Mouse (Mus musculus): ENCODE measurements at regions not wholly inside any gene's neighbourhood (a gene's known extent, or its start where the extent isn't known, plus 50 kb on each side); places are given as distances from the start of the nearest gene placed in this dataset.
A peak's percentile ranks its signal among the peaks of the same experiment; 100 is the strongest.

- DNase-seq (ENCODE audit: low spot score): no peak
- Histone ChIP-seq H3K36me3 (ENCODE audit: control insufficient read depth, insufficient read depth, low read length) (no peaks in the 10 kb centered on the region), H3K4me3 (replicated peaks; ENCODE audit: low read length) (peak overlapping the region; percentile 36; the same call in 1 of the 2 replicates), H3K4me2 (replicated peaks; ENCODE audit: low read depth, low read length, severe bottlenecking) (no peak overlapping the region; the same call in 1 of the 2 replicates), H3K27ac (replicated peaks; ENCODE audit: low read depth, low read length) (no peak overlapping the region), H3K4me1 (ENCODE audit: control insufficient read depth, insufficient read depth, low read length) (peaks cover 4% of the 10 kb centered on the region; the same call in 1 of the 2 replicates), H3K9me3 (ENCODE audit: control insufficient read depth, low read length) (no peaks in the 10 kb centered on the region), H3K27me3 (ENCODE audit: control insufficient read depth, insufficient read depth, low read length) (no peaks in the 10 kb centered on the region), H3K9ac (ENCODE audit: low read depth, low read length, severe bottlenecking) (no peak overlapping the region)
- no peak for ATAC-seq (ENCODE audit: low FRiP score, low read depth)
- no peak for TF ChIP-seq POLR2A (IDR thresholded peaks at IDR 0.05; ENCODE audit: borderline replicate concordance, extremely low read depth, insufficient read depth, insufficient read length)
- 63% methylated on average over 7 of the region's 7 CpGs for WGBS
Observed at GRCm38 (mm10) chr8:30915127-30915526, 2513.4 kb upstream of the 5930422O12Rik start.

GRCm38 (mm10) chr8:30915601-30916171 is 2512.8 kb upstream of the 5930422O12Rik start:
- peaks cover 4% of the 10 kb centered on the region; the same call in 1 of the 2 replicates for H3K4me1 ChIP-seq (ENCODE audit: control insufficient read depth, insufficient read depth, low read length)
- peak overlapping the region; percentile 36 for H3K4me3 ChIP-seq (replicated peaks; ENCODE audit: low read length)
- ATAC-seq (ENCODE audit: low FRiP score, low read depth) (peak; percentile 57), DNase-seq (ENCODE audit: low spot score) (peak; percentile 47)
- no peaks in the 10 kb centered on the region for H3K9me3 ChIP-seq (ENCODE audit: control insufficient read depth, low read length)
- no peak overlapping the region for H3K27ac ChIP-seq (replicated peaks; ENCODE audit: low read depth, low read length)
- no peak for TF ChIP-seq POLR2A (IDR thresholded peaks at IDR 0.05; ENCODE audit: borderline replicate concordance, extremely low read depth, insufficient read depth, insufficient read length)
- H3K4me2 ChIP-seq (replicated peaks; ENCODE audit: low read depth, low read length, severe bottlenecking): peak overlapping the region; percentile 80
- peak overlapping the region; percentile 55 for H3K9ac ChIP-seq (ENCODE audit: low read depth, low read length, severe bottlenecking)
- H3K36me3 ChIP-seq (ENCODE audit: control insufficient read depth, insufficient read depth, low read length): no peaks in the 10 kb centered on the region
- 13% methylated on average over 13 of the region's 13 CpGs for WGBS
- no peaks in the 10 kb centered on the region for H3K27me3 ChIP-seq (ENCODE audit: control insufficient read depth, insufficient read depth, low read length)

- peak; percentile 9 for DNase-seq (ENCODE audit: low spot score)
- 6% methylated on average over 12 of the region's 12 CpGs for WGBS
- H3K9ac ChIP-seq (ENCODE audit: low read depth, low read length, severe bottlenecking): peak overlapping the region; percentile 55
Observed at GRCm38 (mm10) chr8:30916184-30916751, 2512.2 kb upstream of the 5930422O12Rik start.

DNA sequence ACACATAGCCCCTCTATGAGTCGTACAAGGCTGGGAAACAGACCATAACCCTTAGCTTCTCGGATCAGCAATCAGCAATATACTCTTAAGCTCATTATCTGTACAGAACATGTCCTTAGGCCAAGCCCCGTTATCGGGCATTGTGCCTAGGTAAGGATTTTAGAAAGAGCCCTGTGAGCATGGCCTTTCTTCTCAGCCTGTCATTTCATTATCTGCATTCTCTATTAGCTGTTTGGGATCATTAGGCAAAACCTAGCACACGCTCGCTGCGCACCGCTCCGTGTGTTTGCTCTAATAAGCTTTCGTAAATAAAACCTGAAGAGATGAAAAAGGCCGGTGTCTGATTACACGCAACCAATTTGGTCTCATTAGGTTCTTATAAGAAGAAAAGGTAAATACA is 2507.1 kb upstream of the 5930422O12Rik start:
- H3K9ac ChIP-seq (ENCODE audit: low read depth, low read length, severe bottlenecking): no peak overlapping the region
- no peaks in the 10 kb centered on the region for H3K9me3 ChIP-seq (ENCODE audit: control insufficient read depth, low read length)
- no peak overlapping the region for H3K4me2 ChIP-seq (replicated peaks; ENCODE audit: low read depth, low read length, severe bottlenecking)
- TF ChIP-seq POLR2A (IDR thresholded peaks at IDR 0.05; ENCODE audit: borderline replicate concordance, extremely low read depth, insufficient read depth, insufficient read length): no peak
- H3K36me3 ChIP-seq (ENCODE audit: control insufficient read depth, insufficient read depth, low read length): no peaks in the 10 kb centered on the region
- DNase-seq (ENCODE audit: low spot score): no peak
- H3K4me3 ChIP-seq (replicated peaks; ENCODE audit: low read length): no peak overlapping the region
- no peak for ATAC-seq (ENCODE audit: low FRiP score, low read depth)
- H3K27me3 ChIP-seq (ENCODE audit: control insufficient read depth, insufficient read depth, low read length): no peaks in the 10 kb centered on the region
- no peak overlapping the region for H3K27ac ChIP-seq (replicated peaks; ENCODE audit: low read depth, low read length)
- WGBS: 63% methylated on average over 12 of the region's 12 CpGs
- no peaks in the 10 kb centered on the region for H3K4me1 ChIP-seq (ENCODE audit: control insufficient read depth, insufficient read depth, low read length)

More at GRCm38 (mm10) chr8:30916184-30916751, 2512.2 kb upstream of the 5930422O12Rik start:
- H3K4me2 ChIP-seq (replicated peaks; ENCODE audit: low read depth, low read length, severe bottlenecking): peak overlapping the region; percentile 80
- peaks cover 4% of the 10 kb centered on the region; the same call in 1 of the 2 replicates for H3K4me1 ChIP-seq (ENCODE audit: control insufficient read depth, insufficient read depth, low read length)
- H3K27me3 ChIP-seq (ENCODE audit: control insufficient read depth, insufficient read depth, low read length): no peaks in the 10 kb centered on the region
- no peak for TF ChIP-seq POLR2A (IDR thresholded peaks at IDR 0.05; ENCODE audit: borderline replicate concordance, extremely low read depth, insufficient read depth, insufficient read length)
- peak overlapping the region; percentile 36 for H3K4me3 ChIP-seq (replicated peaks; ENCODE audit: low read length)
- no peaks in the 10 kb centered on the region for H3K9me3 ChIP-seq (ENCODE audit: control insufficient read depth, low read length)
- H3K36me3 ChIP-seq (ENCODE audit: control insufficient read depth, insufficient read depth, low read length): no peaks in the 10 kb centered on the region
- no peak overlapping the region for H3K27ac ChIP-seq (replicated peaks; ENCODE audit: low read depth, low read length)
- ATAC-seq (ENCODE audit: low FRiP score, low read depth): no peak

DNA sequence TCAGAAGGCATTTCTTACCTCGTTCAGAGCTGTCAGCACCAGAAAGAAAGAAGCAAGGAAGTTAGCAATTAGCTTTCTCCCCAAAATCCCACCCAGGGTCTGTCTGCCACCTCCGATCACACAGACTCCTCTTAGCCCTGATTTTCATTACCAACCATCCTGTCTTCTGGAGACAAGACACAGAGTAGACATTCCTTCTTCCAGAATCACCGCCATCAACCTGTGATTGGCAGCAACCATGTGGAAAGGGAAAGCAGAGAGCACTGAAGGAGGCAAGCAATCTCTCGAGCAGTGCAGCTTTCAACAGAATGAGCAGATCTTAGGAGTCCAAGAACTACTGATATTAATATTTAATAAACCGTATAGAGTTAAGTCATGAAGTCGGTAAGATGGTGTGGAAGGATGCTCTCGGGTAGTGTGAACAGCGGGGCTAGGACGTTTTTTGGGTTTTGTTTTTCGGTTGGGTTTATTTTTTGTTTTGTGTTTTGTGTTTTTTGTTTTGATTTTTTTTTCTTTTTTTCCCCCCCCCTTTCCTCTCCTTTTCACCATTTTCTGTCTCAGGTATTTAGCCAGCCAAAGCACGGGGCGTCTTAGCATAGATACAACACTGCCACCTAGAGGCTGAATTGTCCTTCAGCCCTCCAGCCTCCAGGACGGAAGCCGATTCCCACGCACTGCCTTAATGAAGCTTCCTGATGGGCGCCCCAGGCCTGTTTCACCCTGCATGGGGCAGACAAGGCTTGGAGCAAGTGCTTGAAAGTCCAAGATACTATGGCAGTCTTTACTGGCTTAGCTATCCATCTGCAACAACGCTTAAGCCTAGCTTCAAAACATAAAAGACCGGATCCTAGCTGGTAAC is 2505.0 kb upstream of the 5930422O12Rik start:
- H3K4me1 ChIP-seq (ENCODE audit: control insufficient read depth, insufficient read depth, low read length): no peaks in the 10 kb centered on the region
- H3K4me3 ChIP-seq (replicated peaks; ENCODE audit: low read length): no peak overlapping the region
- no peak for TF ChIP-seq POLR2A (IDR thresholded peaks at IDR 0.05; ENCODE audit: borderline replicate concordance, extremely low read depth, insufficient read depth, insufficient read length)
- H3K4me2 ChIP-seq (replicated peaks; ENCODE audit: low read depth, low read length, severe bottlenecking): peak overlapping the region; percentile 41
- no peaks in the 10 kb centered on the region for H3K27me3 ChIP-seq (ENCODE audit: control insufficient read depth, insufficient read depth, low read length)
- H3K9ac ChIP-seq (ENCODE audit: low read depth, low read length, severe bottlenecking): no peak overlapping the region
- DNase-seq (ENCODE audit: low spot score): peak; percentile 93
- no peak overlapping the region for H3K27ac ChIP-seq (replicated peaks; ENCODE audit: low read depth, low read length)
- WGBS: 34% methylated on average over 18 of the region's 18 CpGs
- H3K9me3 ChIP-seq (ENCODE audit: control insufficient read depth, low read length): no peaks in the 10 kb centered on the region
- H3K36me3 ChIP-seq (ENCODE audit: control insufficient read depth, insufficient read depth, low read length): no peaks in the 10 kb centered on the region
- ATAC-seq (ENCODE audit: low FRiP score, low read depth): 0 out of 2 replicates have a peak, but pooled peaks have one; percentile 62
